Mouse (Mus musculus): ENCODE data around the gene Ccdc106.
"Not testable (repeated sequence)": the region's sequence is repeated elsewhere in the genome, so short reads cannot be mapped to it uniquely, and the experiment has no call there.

DNA sequence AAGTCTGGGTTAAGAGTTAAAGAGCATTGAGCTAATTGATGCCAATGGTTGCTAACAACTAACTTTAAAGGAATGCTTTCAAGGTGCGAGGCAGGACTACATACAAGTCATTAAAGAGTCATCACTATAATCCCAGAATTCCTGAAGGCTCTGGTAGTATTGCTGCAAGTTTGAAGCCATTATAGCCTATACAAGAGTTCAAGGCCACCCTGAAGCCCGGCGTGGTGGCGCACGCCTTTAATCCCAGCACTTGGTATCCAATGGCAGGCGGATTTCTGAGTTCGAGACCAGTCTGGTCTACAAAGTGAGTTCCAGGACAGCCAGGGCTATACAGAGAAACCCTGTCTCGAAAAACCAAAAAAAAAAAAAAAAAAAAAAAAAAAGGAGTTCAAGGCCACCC is 777 bp upstream of the Ccdc106 start:
- TF ChIP-seq CTCF, EP300 (IDR thresholded peaks at IDR 0.05; ENCODE audit: low read depth): not testable (repeated sequence)

Measured in liver, postnatal 0 days (tissue).